Mouse (Mus musculus) liver, adult 2 months (tissue): Measurements from ENCODE around the gene Ppp1ca.

Source experiments
- CTCF ChIP-seq: fragments of 200-500 bp; IDR thresholded peaks from 2 replicates; pipeline ENCODE4 v1.5.1; 2011; ENCODE audit warnings: low read depth, low read length, control low read depth
- POLR2A ChIP-seq: fragments of 200-500 bp; IDR thresholded peaks from 2 replicates; pipeline ENCODE4 v1.6.1; 2011; ENCODE audit warnings: low read length, control low read depth; ENCODE audit not compliant: insufficient read depth; ENCODE audit errors: extremely low read depth

GRCm38 (mm10) chr19:4164721-4165120 lies 27.1 kb upstream of the Ppp1ca start:
- no peak for TF ChIP-seq CTCF
- no peak for TF ChIP-seq POLR2A
